Mouse (Mus musculus) limb, embryonic 13.5 days (tissue): ENCODE measurements around the gene Bcdin3d. TPM values are rescaled to one million over a fixed set of nuclear protein-coding genes. Genes with fewer than 3 reads are reported as not detected.
A peak's percentile ranks its signal among the peaks of the same experiment; 100 is the strongest.

Source experiments
- ATAC-seq: fragments of 200-750 bp; cut with Nextera tagmentation; 2 replicates; pipeline ENCODE4 v1.8.0; 2017; ENCODE audit warnings: low read depth, moderate number of reproducible peaks, moderate TSS enrichment; ENCODE audit not compliant: low FRiP score
- H3K27ac ChIP-seq: fragments of 300-500 bp; sonication (generic); 2 replicates; pipeline ENCODE4 v1.5.1; 2015; ENCODE audit warnings: inconsistent platforms, mild to moderate bottlenecking, moderate library complexity
- H3K27me3 ChIP-seq: fragments of 300-500 bp; sonication (generic); 2 replicates; pipeline ENCODE4 v1.6.1; 2015; ENCODE audit warnings: mild to moderate bottlenecking, inconsistent platforms
- H3K36me3 ChIP-seq: fragments of 300-500 bp; sonication (generic); 2 replicates; pipeline ENCODE4 v1.6.1; 2015; ENCODE audit warnings: inconsistent platforms, mild to moderate bottlenecking, moderate library complexity
- H3K4me1 ChIP-seq: fragments of 300-500 bp; sonication (generic); 2 replicates; pipeline ENCODE4 v1.6.1; 2015; ENCODE audit warnings: inconsistent platforms
- H3K4me2 ChIP-seq: fragments of 300-500 bp; sonication (generic); replicated peaks from 2 replicates; pipeline ENCODE4 v1.6.1; 2015; ENCODE audit warnings: inconsistent platforms, mild to moderate bottlenecking, moderate library complexity
- H3K4me3 ChIP-seq: fragments of 300-500 bp; sonication (generic); 2 replicates; pipeline ENCODE4 v1.5.1; 2015; ENCODE audit warnings: moderate library complexity, mild to moderate bottlenecking, inconsistent platforms
- H3K9ac ChIP-seq: fragments of 300-500 bp; sonication (generic); 2 replicates; pipeline ENCODE4 v1.6.1; 2015; ENCODE audit warnings: mild to moderate bottlenecking, inconsistent platforms
- H3K9me3 ChIP-seq: fragments of 300-500 bp; sonication (generic); 2 replicates; pipeline ENCODE4 v1.6.1; 2016; ENCODE audit warnings: inconsistent platforms
- WGBS: fragments of 180-500 bp; shearing (Covaris S2); methylation state at CpG from one replicate; pipeline ENCODE4 v1.1.7; 2015; 5-methylcytosine and 5-hydroxymethylcytosine counted together
- polyA plus RNA-seq: library from polyadenylated mRNA; unstranded; fragments of >200 nt; fragmentation: Nextera tagmentation; extraction: Ambion mirVana; gene quantifications from 2 replicates; pipeline ENCODE4 v1.2.1, GENCODE M21; 2015

Gene Bcdin3d
- polyA plus RNA-seq, 1 experiment from 2014 or later = 17.0 TPM

DNA sequence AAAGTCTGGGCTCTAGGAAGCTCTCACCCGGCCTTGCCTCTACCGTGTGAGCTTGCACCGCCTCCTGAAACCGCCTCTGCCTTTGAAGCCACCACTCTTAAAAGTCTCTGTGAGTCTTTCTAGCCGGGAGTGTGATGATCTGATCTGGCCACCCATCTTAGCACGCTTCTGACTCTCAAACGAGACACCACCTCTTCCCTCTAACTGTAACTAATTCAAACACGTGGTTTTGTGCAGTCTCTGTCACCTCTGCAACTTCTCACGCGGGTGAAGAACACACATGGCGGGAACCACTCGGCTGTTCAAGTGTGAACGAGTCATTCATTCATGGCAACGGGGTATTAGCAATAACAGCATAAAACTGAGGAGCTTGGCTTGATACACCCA, 2.9 kb downstream of the Bcdin3d start:
- Histone ChIP-seq H3K27me3 (no peaks in the 10 kb centered on the region), H3K9me3 (peaks cover 2% of the 10 kb centered on the region; the same call in 1 of the 2 replicates), H3K4me2 (no peak overlapping the region), H3K9ac (no peak overlapping the region), H3K4me3 (no peak overlapping the region), H3K4me1 (peaks cover 14% of the 10 kb centered on the region), H3K27ac (no peak overlapping the region), H3K36me3 (peaks cover 27% of the 10 kb centered on the region)
- no peak for ATAC-seq
- WGBS = 72% methylated on average over 14 of the region's 14 CpGs

DNA sequence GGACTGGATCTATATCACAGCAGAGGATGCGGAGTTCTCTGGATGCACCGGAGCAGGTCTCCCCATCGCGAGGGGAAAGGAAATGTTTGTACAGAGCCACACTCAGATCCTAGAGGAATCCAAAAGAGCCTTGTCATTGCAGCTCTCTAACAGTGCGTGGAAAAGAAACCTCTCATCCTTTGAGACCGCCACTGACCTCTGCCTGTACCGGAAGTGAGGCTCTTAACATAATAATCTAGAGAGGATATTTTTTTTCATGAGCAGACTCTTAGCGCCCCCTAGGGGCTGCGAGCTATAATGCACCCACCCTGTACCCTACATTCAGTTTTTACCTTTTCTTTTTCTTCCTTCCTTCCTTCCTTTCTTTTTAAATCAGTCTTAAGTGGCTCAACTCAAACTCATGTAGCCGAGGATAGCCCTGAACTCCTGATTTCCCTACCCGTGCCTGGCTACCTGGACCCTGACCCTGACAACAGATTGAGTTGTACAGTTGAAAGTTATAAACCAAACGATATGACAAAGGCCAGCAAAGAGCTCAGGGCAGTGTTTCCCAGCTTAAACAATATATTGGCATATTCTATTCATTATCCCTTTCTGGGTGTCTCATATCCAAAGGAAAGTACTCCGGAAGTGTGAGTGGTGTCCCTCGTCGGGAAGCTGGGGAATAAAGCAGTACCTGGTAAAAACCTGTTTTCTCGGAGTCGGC, 3.4 kb downstream of the Bcdin3d start:
- 65% methylated on average over 17 of the region's 17 CpGs for WGBS

GRCm38 (mm10) chr15:99470224-99470761, 4.2 kb downstream of the Bcdin3d start:
- Histone ChIP-seq H3K9ac (no peak overlapping the region), H3K4me1 (peaks cover 14% of the 10 kb centered on the region), H3K27me3 (no peaks in the 10 kb centered on the region), H3K4me3 (no peak overlapping the region), H3K27ac (no peak overlapping the region), H3K9me3 (peaks cover 2% of the 10 kb centered on the region; the same call in 1 of the 2 replicates), H3K36me3 (peaks cover 27% of the 10 kb centered on the region), H3K4me2 (no peak overlapping the region)
- WGBS = 92% methylated on average over 31 of the region's 31 CpGs
- no peak for ATAC-seq

More for the DNA sequence above, 3.4 kb downstream of the Bcdin3d start:
- Histone ChIP-seq H3K27me3 (no peaks in the 10 kb centered on the region), H3K27ac (no peak overlapping the region), H3K9ac (no peak overlapping the region), H3K9me3 (peaks cover 2% of the 10 kb centered on the region; the same call in 1 of the 2 replicates), H3K4me1 (peaks cover 14% of the 10 kb centered on the region), H3K4me2 (no peak overlapping the region), H3K4me3 (no peak overlapping the region), H3K36me3 (peaks cover 27% of the 10 kb centered on the region)
- no peak for ATAC-seq

GRCm38 (mm10) chr15:99469736-99470135, 4.8 kb downstream of the Bcdin3d start:
- Histone ChIP-seq H3K4me1 (peaks cover 11% of the 10 kb centered on the region), H3K9me3 (peaks cover 2% of the 10 kb centered on the region; the same call in 1 of the 2 replicates), H3K27ac (no peak overlapping the region), H3K9ac (no peak overlapping the region), H3K4me2 (no peak overlapping the region), H3K4me3 (no peak overlapping the region), H3K36me3 (peaks cover 27% of the 10 kb centered on the region), H3K27me3 (no peaks in the 10 kb centered on the region)
- WGBS = 89% methylated on average over 4 of the region's 4 CpGs
- ATAC-seq = no peak

DNA sequence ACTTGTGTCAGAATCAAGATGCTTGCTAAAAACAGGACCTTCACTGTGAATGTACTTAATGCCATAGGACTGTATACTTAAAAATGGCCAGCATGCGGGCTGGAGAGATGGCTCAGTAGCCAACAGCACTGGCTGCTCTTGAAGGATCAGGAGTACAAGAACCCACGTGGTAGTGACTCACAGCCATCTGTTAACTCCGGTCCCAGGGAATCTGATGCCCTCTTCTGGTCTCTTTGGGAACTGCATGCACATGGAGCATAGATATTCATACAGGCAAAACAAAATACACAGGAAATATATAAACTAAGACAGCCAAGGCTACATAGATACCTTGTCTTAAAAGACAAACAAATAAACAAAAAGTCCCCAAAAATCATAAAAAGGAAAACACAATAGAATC, 5.5 kb downstream of the Bcdin3d start:
- Histone ChIP-seq H3K36me3 (peaks cover 27% of the 10 kb centered on the region), H3K9ac (no peak overlapping the region), H3K4me2 (no peak overlapping the region), H3K4me1 (peaks cover 10% of the 10 kb centered on the region), H3K27ac (no peak overlapping the region), H3K9me3 (peaks cover 2% of the 10 kb centered on the region; the same call in 1 of the 2 replicates), H3K27me3 (no peaks in the 10 kb centered on the region), H3K4me3 (no peak overlapping the region)
- no peak for ATAC-seq
- 45% methylated on average over 3 of the region's 3 CpGs for WGBS

GRCm38 (mm10) chr15:99463194-99463593, 11.3 kb downstream of the Bcdin3d start:
- H3K9ac ChIP-seq = no peak overlapping the region
- no peak overlapping the region; the same call in 1 of the 2 replicates for H3K4me2 ChIP-seq
- H3K4me1 ChIP-seq = peaks cover 9% of the 10 kb centered on the region
- WGBS = 68% methylated on average over 13 of the region's 13 CpGs
- H3K27ac ChIP-seq = peak overlapping the region; percentile 63
- no peaks in the 10 kb centered on the region for H3K9me3 ChIP-seq
- ATAC-seq = no peak
- no peaks in the 10 kb centered on the region; the same call in 1 of the 2 replicates for H3K36me3 ChIP-seq
- H3K4me3 ChIP-seq = no peak overlapping the region
- no peaks in the 10 kb centered on the region for H3K27me3 ChIP-seq

- peak; percentile 95 for ATAC-seq
- under 1% methylated on average over 45 of the region's 45 CpGs for WGBS
Measured at GRCm38 (mm10) chr15:99457606-99458401, 16.7 kb downstream of the Bcdin3d start, which contains the start of gene Nckap5l. Nckap5l (minus strand) TSS chr15:99457748.

DNA sequence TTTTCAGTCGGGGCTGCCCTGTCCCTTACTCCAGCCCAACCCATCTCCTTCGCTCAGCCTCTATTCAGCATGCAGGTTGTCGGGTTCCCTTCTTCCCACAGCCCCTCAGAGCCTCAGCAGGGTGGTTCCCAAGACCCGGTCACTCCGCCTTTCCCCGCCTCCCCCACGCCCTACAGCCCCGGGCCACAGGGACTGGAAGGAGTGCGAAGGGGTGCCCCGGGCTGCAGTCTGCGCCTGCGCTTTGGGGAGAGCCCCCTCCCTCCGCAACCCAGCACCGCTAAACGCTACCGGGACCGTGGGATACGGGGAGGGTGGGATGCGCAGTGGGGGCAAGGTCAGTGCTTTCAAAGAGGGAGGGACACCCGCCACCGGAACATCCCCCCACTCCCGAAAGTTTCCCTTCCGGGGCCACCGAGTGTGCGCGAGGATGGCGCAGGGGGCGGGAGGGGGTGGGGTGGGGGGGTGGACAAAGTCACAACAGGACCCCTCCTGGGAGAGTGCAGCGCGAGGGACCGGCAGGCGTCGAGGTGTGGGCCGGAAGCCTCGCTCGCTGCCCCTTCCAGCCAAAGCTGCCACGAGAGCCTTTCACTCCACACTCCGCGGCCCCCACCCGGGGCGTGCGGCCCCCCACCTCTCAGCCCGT, 17.4 kb downstream of the Bcdin3d start:
- peak overlapping the region; percentile 81 for H3K9ac ChIP-seq
- no peaks in the 10 kb centered on the region for H3K9me3 ChIP-seq
- H3K27me3 ChIP-seq = no peaks in the 10 kb centered on the region
- peaks cover 47% of the 10 kb centered on the region for H3K4me1 ChIP-seq
- peak; percentile 79 for ATAC-seq
- peak overlapping the region; percentile 92 for H3K27ac ChIP-seq
- H3K4me3 ChIP-seq = peak overlapping the region; percentile 85
- peak overlapping the region; percentile 89 for H3K4me2 ChIP-seq
- WGBS = 0% methylated on average over 40 of the region's 43 CpGs
- peaks cover 26% of the 10 kb centered on the region for H3K36me3 ChIP-seq

More at GRCm38 (mm10) chr15:99457606-99458401, 16.7 kb downstream of the Bcdin3d start, which contains the start of gene Nckap5l:
- Histone ChIP-seq H3K9me3 (no peaks in the 10 kb centered on the region), H3K4me3 (peak within 1 kb of the TSS; percentile 85), H3K4me1 (peaks cover 46% of the 10 kb centered on the region), H3K27me3 (no peaks in the 10 kb centered on the region), H3K9ac (peak within 1 kb of the TSS; percentile 81), H3K4me2 (peak within 1 kb of the TSS; percentile 89), H3K27ac (peak within 1 kb of the TSS; percentile 92), H3K36me3 (peaks cover 19% of the 10 kb centered on the region)

- Histone ChIP-seq H3K9me3 (no peaks in the 10 kb centered on the region), H3K4me3 (peak overlapping the region; percentile 85), H3K36me3 (peaks cover 32% of the 10 kb centered on the region), H3K27me3 (no peaks in the 10 kb centered on the region), H3K9ac (peak overlapping the region; percentile 81), H3K4me2 (peak overlapping the region; percentile 89), H3K4me1 (peaks cover 47% of the 10 kb centered on the region), H3K27ac (peak overlapping the region; percentile 92)
- ATAC-seq = no peak
- 19% methylated on average over 7 of the region's 7 CpGs for WGBS
Measured at GRCm38 (mm10) chr15:99456338-99456962, 18.1 kb downstream of the Bcdin3d start.

DNA sequence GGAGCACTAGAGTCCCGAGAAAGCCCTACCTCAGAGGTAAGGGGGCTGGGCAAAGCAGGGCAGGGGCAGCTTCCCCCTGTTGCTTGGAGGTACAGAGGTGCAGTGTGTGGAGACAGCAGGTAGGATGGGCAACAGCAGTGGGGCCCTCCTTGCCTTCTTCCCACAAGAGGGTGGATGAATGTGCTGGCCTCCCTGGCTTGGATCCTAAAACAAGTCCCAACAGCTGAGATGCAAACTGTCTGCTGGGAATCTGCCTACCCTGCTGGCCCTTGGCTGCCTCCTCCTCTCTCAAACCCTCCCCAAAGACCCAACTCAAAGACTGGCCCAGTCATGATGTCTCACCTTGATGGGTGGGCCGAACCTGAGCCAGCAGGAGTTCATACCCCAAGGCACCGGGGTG, 19.1 kb downstream of the Bcdin3d start:
- peak overlapping the region; percentile 89 for H3K4me2 ChIP-seq
- no peaks in the 10 kb centered on the region for H3K27me3 ChIP-seq
- no peak for ATAC-seq
- H3K4me1 ChIP-seq = peaks cover 51% of the 10 kb centered on the region
- H3K4me3 ChIP-seq = peak overlapping the region; percentile 85; the same call in 1 of the 2 replicates
- H3K9me3 ChIP-seq = no peaks in the 10 kb centered on the region
- H3K27ac ChIP-seq = peak overlapping the region; percentile 49; the same call in 1 of the 2 replicates
- H3K9ac ChIP-seq = peak overlapping the region; percentile 81; the same call in 1 of the 2 replicates
- WGBS = 71% methylated on average over 3 of the region's 3 CpGs
- H3K36me3 ChIP-seq = peaks cover 39% of the 10 kb centered on the region
